Mouse (Mus musculus) gastrocnemius, postnatal 14 days (tissue): ENCODE results near the gene Abl2. TPM values are rescaled to one million over a fixed set of nuclear protein-coding genes. Genes with fewer than 3 reads are reported as not detected.

Source experiments
- DNase-seq: peaks from one replicate; pipeline ENCODE4 v3.0.0; 2021; ENCODE audit warnings: mixed read lengths
- intact Hi-C: fragments of 180-260 bp; cut with DNase I; formaldehyde crosslinking; loops from one replicate; pipeline ENCODE4 v1.15.1; 2025; ENCODE audit warnings: low total_unique reads
- total RNA-seq, 2 experiments: library from RNA; stranded (reverse); gene quantifications; 2 replicates each; pipeline ENCODE4 v1.2.3; 2021

Abl2 gene
- total RNA-seq, 2 experiments from 2014 or later: 12.9 to 14.1 TPM

DNA sequence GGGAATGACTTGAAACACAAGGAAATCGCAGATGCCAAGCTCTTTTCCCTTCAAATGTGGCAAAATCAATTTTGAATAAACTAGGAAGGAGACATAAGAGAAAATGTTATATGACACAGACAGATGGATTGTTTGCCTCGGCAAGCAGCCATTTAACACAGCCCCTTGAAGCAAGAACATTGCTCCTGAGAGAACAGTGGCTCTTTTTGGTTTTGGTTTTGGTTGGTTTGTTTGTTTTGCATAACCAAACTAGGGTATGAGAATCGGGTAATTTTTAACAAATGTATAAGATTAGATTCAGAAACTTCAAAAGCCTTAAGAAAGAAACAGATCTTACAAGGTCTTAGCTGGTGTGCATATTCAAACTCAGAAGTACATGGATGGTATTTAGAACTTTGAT lies 62.4 kb downstream of the Abl2 start:
- no peak for DNase-seq
- intact Hi-C loops: loop anchor here (10.0 kb wide), 1 partner anchor 196 kb away; the partner anchor contains the start of gene Axdnd1

DNA sequence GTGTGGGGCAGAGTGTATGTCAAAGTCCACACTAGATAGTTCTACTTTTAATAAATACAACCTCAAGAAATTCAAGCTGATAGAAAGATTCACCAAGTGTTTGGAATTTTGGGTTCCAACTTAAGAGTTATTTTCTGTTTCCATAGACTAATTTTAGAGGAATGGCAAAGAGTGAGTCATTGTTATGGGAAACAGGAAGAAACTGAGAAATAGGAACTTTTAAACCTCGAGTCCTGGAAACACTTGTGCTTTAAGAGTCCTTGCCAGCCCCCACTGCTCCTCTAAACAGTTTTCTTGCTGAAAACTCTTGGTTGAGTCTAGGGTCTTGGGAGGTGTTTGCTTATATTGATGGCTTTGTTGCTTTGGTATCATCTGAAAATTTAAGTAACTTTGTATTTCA lies 65.6 kb downstream of the Abl2 start:
- intact Hi-C loops: loop anchor here (10.0 kb wide), 1 partner anchor 199 kb away; the partner anchor contains the start of gene Axdnd1
- no peak for DNase-seq

DNA sequence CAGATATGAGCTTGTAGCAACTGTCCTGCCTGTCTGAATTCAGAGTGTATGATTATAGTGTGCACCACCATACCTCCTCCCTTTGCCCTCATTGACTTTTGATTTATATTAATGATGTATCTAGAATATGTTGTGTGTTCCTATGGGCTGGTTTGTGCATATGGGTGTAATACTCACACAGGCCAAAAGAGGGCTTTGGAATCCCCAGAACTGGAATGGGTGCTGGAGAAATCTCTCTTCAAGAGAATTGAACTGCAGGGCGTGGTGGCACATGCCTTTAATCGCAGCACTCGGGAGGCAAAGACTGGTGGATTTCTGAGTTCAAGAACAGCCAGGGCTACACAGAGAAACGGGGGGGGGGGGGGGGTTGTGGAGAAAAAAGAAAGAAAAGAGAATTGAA lies 68.1 kb downstream of the Abl2 start:
- no peak for DNase-seq
- intact Hi-C loops: loop anchor here (10.0 kb wide), 1 partner anchor 202 kb away; the partner anchor contains the start of gene Axdnd1

DNA sequence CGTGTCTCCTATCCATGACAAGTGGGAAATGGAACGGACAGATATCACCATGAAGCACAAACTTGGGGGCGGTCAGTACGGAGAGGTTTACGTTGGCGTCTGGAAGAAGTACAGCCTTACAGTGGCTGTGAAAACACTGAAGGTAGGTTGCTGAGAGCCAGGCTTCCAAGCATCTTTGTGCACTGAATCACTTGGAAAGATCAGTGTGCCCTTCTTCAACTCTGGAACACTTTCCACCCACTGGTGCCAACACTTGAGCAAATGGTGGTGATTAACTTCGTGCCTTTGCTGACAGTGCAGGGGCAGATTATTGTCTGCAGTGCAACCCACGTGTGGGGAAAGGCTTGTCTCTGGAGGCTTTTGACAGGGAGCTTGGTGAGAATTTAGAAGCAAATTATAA lies 71.4 kb downstream of the Abl2 start:
- intact Hi-C loops: loop anchor here (5.0 to 10.0 kb wide), 2 partner anchors 88 to 205 kb away; partner anchors contain the start of gene Axdnd1

DNA sequence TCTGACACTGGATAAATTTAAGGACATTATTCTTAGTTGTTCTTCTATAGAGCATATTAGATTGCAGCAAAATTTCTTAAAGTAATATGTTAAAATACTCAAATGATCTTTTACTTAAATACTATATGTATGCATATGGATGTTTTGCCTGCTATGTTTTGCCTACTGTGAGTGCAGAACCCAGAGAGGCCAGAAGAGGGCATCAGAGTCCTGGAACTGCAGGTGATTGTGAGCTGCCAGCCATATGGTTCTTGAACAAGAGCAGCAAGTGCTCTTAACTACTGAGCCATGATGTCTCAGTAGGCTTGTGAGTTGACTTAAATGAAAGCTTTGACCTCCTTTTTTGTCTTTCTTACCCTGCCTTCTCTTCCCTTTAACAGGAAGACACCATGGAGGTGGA lies 72.4 kb downstream of the Abl2 start:
- intact Hi-C loops: loop anchor here (5.0 kb wide), 1 partner anchor 89 kb away; no protein-coding TSS in a partner anchor
- no peak for DNase-seq

More for the DNA sequence above, 71.4 kb downstream of the Abl2 start:
- DNase-seq: no peak

DNA sequence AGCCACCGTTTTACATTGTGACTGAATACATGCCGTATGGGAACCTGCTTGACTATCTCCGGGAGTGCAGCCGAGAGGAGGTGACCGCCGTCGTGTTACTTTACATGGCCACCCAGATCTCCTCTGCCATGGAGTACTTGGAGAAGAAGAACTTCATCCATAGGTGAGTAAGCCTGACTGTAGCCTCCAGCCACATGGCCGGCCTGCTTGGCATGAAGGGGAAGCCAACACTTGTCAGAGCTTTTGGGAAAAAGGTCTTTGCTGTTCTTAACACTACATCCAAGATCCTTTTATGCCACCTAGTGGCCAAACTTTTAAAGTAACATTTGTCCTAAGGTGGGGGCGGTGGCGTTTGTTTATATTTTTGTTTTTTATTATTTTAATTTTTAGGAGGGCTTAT lies 74.5 kb downstream of the Abl2 start:
- DNase-seq: no peak
- intact Hi-C loops: loop anchor here (5.0 kb wide), 1 partner anchor 91 kb away; no protein-coding TSS in a partner anchor

DNA sequence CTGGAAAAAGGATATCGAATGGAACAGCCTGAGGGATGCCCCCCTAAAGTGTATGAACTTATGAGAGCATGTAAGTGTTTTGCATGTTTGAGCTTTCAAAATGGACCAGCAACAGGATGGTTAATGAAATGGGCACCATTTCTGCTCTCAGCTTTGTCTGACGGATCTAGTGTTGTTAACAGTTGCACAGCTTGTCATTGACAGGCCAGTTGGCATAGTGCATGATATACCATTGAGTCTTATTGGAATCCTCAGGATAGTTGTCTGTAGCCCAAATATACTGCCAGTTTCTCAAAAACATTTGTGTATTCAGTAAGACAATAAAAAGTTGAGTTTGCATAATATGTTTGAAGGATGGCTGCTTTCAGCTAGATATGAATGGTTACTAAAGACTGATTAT lies 76.6 kb downstream of the Abl2 start:
- intact Hi-C loops: no loop called here
- no peak for DNase-seq

DNA sequence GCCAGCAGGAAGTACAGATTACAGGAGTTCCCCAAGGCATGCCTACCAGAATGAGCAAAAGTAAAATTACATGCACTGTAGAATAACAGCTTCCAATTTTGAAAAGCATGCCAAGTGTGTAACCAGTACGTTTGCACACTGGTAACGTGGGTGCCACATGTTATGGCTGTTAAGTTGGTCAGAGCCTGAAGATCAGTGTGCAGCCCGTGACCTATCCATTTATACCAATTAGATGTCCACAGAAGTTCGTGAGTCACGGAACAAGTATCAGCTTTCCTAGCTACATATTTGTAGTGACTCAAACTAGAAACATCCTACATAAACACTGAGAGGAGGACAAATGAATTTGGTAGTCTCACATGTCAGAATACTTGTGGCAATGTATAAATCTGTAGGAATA lies 80.9 kb downstream of the Abl2 start:
- DNase-seq: no peak
- intact Hi-C loops: no loop called here

DNA sequence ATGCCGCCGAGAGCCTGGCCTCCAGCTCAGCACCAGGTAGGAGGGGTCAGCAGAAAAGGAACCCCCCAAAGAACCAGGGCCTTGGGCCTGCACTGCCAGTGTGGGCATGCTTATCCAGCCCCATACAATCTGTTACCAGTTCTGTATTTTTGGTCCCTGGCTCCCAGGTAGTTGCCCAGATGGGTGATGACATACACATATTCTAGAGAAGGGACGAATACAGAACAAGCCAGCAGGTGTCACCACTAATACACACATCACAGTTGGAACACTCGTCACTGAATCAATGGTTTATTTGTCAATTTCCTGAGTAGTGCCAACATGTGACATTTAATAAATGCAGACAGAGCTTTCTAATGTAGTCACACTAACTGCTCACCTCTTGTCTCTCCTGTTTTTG lies 82.0 kb downstream of the Abl2 start:
- no peak for DNase-seq
- intact Hi-C loops: loop anchor here (5.0 kb wide), 1 partner anchor 37 kb away; no protein-coding TSS in a partner anchor

DNA sequence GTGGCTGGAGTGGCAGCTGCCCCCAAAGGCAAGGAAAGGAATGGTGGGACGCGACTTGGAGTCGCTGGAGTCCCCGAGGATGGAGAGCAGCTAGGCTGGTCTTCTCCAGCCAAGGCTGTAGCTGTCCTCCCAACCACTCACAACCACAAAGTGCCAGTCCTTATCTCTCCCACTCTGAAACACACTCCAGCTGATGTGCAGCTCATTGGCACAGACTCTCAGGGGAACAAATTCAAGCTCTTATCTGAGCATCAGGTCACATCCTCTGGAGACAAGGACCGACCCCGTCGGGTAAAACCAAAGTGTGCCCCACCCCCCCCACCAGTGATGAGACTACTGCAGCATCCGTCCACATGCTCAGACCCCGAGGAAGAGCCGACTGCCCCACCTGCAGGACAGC lies 83.2 kb downstream of the Abl2 start:
- no peak for DNase-seq
- intact Hi-C loops: loop anchor here (5.0 kb wide), 1 partner anchor 35 kb away; no protein-coding TSS in a partner anchor

DNA sequence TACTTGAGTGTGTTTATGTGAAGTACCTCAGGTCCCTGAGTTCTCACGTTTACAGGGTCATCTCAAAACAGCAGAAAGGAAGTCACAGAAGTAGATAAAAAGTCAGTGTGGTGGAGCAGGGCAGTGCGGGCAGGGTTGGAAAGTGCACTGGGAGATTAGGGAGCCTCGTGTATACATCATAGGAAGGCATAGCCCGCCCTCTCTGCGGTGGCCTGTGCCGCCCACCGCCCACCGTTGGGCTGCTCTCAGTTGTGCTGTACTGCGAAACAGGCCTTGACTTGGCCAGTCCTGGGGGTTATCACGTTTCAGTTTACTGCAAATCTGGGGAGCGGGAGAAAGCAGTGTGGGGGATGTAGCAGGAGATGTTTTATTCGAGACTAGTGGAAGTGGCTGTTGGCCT lies 84.2 kb downstream of the Abl2 start:
- intact Hi-C loops: loop anchor here (5.0 kb wide), 1 partner anchor 34 kb away; no protein-coding TSS in a partner anchor
- no peak for DNase-seq

DNA sequence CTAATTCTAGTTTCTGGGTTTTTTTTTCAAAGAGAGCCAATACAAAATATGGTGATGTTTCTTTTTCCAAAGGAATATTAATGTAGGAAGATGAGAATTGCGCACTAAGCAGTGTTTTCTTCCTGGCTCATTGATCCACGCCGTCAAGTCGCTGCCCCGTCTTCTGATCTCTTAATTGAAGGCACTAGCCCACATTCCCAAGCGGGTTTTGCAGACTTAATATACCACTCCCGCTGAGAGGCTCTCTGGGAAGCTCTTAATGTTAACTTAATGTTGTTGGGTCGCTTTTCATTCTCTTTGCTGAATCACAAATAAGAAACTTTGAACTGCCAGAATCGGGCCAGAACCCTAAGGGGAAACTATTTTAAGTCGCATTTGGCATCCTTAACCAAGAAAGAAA lies 85.5 kb downstream of the Abl2 start:
- intact Hi-C loops: loop anchor here (5.0 kb wide), 1 partner anchor 33 kb away; no protein-coding TSS in a partner anchor
- DNase-seq: no peak

DNA sequence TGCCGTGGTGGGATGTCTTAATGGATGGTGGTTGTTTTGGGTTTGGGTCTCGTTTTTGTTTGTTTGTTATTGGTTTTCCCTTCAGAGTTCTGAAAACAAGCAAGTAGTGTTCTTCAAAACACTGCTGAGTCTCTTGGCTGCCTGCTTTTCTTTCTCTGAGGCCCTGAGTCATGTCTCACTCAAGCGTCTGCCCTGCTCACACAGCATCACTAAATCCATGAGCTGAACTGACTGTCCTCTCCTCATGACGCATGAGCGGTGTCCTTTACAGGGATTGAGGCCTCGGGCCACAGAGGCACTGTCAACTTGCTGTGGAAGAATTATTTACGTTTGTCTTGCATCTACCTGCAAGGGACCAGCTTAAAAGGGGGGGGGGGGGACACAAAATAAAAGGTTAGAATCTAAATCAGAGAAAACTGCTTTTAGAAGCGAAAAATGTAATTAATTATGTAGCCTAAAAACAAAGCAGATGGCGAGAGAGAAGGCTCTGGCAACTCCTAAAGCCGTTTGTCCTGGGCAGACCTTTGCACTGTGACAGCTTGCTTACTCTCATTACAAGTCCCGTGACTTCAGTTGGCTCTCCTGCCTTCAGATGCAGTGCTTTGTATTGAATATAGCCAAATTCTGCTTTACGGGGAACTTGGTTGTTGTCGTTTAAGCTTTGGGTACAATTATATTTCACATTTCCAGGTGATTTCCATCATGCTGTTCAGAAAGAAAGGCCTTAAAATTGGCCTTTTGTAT lies 86.4 kb downstream of the Abl2 start:
- intact Hi-C loops: loop anchor here (5.0 kb wide), 1 partner anchor 32 kb away; no protein-coding TSS in a partner anchor
- no peak for DNase-seq

DNA sequence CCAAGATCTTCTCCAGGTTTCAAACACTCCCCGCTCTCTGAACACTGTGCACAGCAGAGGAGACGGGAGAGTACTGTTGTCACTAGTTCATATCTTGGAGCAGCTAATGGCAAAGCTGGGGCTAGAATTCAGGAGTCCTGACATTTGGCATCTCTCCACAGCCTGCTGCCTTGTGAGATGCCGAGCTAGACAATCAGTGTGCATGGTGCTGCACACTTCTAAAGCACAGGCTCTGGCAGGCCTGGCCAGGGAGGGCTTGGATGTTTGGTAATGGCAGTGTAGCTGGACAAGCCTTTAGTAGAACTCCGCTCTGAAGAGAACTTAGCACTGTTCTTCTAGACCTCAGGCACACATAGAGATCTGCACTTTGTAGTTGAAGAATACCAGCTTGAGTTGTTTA lies 87.4 kb downstream of the Abl2 start:
- DNase-seq: no peak
- intact Hi-C loops: no loop called here

DNA sequence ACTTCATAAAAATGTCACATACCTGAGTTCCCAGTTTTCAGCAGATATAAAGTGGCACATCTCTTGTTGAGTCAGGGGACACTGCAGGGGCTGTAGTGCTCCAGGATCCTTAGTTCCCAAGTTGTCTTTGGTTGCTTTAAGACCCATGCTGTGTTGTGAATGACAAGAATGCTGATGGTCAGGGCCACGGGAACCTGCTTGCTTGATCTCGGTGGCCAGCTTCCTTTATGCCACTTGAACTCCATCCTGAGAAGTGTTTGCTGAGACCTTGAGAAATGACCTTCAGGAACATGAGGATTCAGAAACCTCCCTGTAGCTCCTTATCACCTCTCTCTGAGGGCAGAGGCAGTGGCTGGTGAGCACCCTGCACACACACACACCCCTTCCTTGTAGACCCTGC lies 90.1 kb downstream of the Abl2 start:
- intact Hi-C loops: no loop called here
- DNase-seq: no peak

DNA sequence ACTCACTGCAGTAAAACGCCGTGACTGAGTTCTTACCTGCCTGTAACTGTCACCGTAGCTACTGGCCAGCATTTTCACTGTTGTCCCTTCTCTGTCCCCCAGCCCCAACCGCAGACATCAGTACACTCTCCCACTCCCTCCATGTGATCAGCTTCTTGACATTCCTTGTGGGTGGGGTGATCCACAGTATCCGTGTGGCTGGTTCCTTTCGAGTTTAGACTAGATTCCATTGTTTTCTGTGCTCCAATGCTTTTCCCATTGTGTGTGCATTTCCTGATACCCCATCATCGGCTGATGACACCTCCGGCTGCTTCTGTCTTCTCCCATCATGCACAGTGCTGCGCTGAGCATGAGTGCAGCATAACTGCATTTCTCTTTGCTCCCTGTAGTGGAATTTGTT lies 92.0 kb downstream of the Abl2 start:
- intact Hi-C loops: no loop called here
- no peak for DNase-seq

DNA sequence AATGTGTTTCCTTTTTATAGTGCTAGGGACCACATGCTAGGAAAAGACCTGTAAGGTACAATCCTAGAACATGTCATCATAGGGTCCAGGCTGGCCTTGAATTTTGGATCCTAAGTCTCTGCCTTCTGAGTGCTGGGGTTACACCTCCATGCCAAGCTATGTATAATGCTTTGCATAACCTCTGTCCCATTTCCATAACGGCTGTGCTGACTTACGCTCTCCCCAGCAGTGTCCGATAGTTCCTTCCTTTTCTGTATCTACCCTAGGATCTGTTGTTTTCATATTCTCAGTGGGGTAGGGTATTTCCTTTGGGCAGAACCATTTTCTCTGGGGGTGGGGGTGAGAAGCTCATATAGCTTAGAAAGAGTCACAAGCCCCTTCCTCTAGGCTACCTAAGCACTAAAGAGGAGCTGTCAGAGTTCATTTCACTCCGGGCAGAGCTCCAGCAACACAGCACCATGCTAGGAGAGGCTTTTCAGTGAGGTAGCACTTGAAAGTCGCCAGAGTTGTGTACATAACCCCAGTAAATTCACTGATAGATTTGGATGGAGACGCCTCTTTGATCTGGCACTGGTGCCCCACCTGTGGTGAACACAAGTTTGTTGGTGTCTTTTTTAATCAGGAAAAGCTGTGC lies 93.7 kb downstream of the Abl2 start:
- intact Hi-C loops: no loop called here
- DNase-seq: no peak

DNA sequence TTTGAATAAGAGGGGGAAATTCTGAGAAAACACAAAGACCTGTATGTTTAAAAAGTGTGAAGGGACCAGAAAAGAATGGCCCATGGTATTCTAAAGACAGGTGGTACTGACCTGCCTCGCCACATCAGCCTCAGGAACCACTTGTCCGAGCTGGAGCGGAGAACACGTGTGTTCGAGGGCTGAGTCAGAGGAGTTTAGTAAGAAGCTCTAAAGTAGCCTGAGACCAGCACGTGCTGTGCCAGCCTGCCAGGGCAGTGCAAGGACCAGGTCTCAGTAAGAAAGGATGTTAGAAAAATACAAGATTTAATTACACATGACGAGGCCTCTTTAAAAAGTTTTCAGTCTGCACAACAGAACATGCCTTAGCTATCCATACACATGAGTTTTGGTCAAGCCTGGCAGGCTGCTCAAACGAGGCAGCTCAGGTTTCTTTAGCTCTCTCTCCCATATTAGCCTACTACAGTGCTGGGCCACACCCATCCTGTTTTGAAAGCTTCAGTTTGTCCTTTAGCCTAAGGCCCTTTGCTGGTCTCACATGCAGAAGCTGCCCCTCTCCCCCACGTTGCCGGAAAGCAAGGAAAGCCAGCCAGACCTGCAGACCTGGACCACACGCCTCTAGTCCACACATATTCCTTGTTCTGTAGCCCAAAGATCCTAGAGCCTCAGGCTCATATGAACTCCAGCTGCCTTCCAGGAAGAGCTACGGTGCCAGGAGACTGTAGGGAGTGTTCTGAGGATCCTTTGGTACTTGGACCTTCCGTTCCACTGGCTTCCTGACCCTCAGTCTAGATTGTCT lies 96.3 kb downstream of the Abl2 start:
- intact Hi-C loops: no loop called here
- no peak for DNase-seq

DNA sequence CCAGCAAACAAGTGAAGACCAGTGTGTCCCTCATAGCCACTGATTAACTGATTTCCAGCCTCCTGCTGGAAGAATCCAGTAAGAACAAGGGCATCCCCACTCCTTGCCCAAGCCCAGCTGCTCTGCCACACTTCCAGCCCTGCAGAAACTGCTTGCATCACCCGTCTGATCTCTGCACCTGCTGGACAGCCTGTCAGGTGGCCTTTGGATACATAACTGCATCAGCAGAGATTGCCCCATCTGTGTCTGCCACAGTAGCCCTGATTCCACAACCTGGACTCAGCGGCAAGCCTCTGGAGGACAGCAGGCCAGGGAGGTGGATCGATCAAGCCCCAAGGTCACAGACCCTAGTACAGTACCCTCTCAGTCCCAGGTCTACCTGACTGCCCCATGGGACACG lies 98.9 kb downstream of the Abl2 start:
- no peak for DNase-seq
- intact Hi-C loops: no loop called here

DNA sequence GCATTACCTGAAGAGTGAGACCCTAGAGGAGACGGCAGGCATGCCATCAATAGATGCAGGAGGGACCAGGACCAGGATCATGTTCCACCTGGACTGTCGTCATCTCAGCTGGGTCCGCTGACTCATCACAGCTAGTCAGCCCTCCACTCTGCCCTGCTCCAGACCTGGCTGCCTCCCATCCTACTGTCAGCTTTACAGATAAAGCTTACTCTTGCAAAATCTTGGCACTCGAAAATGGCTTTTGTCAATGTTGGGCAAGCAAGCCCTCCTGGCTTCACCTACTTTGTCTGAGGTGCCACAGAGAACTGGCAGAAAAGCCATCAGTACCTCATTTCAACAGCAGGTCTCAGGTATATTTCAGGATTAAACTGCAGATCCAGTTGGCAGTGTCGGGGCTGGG lies 100.1 kb downstream of the Abl2 start:
- intact Hi-C loops: no loop called here
- no peak for DNase-seq
